Mouse (Mus musculus) telencephalon, adult 2 months (tissue): ENCODE measurements around the gene P3h1.

Experiments
- DNase-seq: peaks from one replicate; pipeline ENCODE4 v3.0.0-alpha.2; 2011; ENCODE audit warnings: low read depth, low spot score

The P3h1 gene

DNA sequence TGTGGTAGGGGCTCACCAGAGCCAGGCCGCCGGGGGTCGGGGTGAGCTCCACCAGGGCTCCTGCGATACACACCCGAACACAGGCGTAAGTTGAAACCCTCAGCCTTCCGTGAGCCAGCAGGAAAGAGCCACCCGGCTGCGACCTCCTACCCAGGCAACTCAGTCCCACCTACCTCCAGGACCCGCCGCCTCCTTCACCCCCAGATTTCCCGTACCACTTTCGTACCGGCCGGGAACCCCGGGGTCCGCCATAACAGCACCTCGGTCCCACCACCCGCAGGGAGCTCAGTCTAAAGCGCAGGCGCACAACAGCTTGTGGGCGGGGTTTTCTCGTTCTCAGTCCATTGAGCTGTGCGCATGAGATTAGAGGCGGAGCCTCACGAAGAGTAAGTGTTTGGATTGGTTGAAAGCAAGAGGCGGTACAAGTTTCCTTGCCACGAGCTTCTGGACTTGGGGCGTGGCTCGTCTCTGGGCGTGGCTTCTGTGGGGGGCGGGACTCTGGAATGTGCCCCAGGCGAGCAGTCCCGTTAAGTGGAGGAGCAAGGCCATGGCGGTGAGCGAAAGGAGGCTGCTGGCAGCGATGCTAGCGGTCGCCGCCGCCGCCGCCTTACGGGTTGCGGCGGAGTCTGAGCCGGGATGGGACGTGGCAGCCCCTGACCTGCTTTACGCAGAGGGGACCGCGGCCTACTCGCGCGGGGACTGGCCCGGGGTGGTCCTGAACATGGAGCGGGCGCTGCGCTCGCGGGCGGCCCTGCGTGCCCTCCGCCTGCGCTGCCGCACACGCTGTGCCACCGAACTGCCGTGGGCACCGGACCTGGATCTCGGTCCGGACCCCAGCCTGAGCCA is at the start of gene P3h1, which contains the start of gene AU022252:
Gene P3h1 (plus strand): TSS at position 506 of the 846 bp plus-strand sequence.
Gene AU022252 (minus strand): TSS at position 303 of the 846 bp plus-strand sequence.
- peak; percentile 98 for DNase-seq

DNA sequence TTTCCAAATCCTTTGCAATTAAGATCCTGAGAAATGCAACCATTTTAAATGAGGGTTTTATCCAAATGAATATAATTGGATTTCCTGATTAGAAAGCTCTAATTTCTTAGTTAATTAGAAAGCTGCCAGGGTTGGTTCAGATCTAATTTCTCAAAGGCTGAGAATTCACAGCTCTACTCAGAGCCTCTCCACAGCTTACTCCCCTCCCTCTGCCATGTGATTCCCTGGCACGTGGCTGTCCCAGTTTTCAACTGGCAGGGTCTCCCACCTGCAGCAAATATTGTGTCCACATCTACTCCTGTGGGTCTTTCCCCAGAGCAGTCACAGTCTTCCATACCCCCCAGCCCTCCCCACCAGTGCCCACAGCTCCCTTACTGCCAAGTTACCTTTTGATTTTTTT is 49.2 kb upstream of the P3h1 start:
- no peak for DNase-seq

DNA sequence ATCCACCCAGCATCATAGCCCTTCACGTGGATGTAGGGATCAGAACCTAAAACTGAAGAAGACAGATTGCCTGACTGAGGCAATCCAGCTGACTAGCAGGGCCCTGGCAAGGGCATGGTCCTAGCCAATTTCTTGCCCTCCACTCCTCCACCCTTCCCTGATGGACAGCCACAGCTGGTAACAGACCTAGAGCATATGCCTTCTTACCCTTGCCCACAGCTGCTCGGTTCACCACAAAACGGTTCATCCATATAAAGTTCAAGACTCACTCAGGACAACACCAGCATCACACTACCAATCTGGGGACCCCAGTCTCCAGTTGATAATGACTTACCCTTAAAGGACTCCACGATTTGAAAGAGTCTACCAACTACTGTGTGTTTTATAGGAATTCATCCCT is 46.9 kb upstream of the P3h1 start:
- no peak for DNase-seq

DNA sequence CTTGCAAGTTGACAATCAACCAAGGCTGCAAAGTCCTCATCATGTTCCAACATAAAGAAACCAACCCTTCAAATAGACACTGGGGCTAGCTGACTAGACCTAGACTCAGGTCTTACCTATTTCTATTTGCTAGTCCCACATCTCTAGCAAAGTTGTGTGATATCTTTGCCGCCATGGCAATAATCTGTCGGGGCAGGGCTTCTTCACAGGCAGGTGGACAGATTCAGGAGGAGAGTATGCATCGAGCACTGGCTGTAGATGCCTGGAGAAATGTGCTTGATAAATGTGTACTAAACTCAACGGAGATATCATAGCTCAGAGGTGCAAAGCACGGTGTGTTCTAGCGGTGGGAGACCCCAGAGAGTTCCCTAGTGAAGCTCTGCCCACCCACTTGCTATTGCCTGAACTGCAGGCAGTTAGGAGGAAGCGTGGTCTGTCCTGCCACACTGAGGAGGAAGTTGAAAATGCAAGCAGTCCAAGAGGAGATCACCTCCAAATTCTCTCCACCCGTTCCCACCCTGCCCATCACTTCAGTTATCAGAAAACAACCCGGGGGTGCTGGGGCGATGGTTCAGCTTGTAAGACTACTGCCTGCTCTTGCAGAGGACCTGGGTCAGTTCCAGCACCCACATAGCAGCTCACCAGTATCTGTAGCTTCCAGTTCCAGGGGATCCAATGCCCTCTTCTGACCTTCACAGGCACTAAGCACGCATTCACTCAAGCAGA is 44.5 kb upstream of the P3h1 start:
- no peak for DNase-seq

DNA sequence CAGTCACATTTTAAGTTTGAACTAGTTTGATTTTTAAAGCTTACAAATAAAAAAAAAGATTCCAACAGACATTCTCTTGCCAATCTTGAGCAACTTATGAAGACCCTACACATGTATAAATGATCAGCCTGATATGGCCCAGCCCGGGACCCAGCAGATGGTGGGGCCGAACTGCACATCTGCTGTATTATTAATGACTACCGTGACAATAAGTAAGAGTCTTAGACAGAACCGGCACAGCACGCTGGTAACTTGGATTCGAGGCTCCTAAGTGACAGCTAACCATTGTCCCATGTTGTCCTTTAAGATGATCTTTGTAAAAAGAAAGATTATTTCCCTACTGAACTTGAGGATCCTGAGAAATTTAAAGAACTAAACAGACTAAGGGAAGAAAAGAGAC is 43.3 kb upstream of the P3h1 start:
- no peak for DNase-seq

DNA sequence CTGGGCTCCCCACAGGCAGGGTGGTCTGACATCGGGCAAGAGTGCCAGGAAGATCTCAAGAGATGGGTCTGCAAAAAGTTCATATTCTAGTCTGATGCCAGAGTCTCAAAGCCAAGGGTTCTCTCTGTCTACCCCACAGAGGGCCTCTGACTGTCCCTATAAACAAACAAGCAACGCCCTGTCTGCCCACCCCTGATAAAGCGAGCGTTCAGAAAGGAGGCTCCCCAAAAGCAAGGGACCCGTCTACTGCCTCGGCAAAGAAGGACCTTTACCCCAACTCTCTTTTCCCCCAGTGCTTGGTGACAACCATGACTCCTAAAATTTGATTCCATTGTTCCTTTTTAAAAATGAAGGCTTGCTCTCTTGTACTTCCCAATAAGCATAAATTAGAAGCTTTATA is 42.9 kb upstream of the P3h1 start, which contains the start of gene Ermap:
Gene Ermap (minus strand): TSS at position 148 of the 400 bp plus-strand sequence.
- DNase-seq, result no peak

DNA sequence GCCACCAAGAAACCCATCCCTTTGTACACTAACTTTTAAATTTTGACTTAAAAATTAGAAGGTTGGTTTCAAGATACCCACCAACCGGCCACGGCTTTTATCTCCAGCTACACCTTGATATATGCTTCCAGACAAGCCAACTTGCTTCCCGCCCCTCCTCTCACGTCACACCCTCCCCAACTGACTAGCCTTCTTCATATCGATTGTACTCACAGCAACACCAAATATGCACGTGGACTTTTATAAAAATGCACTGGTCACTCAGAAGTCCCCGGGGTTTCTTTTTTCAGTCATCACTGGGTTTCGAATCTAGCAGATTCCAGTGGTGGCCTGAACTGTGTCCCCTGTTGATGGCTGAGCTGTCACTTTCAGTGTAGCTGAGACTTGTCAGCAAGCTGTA is 42.1 kb upstream of the P3h1 start:
- DNase-seq, result no peak

DNA sequence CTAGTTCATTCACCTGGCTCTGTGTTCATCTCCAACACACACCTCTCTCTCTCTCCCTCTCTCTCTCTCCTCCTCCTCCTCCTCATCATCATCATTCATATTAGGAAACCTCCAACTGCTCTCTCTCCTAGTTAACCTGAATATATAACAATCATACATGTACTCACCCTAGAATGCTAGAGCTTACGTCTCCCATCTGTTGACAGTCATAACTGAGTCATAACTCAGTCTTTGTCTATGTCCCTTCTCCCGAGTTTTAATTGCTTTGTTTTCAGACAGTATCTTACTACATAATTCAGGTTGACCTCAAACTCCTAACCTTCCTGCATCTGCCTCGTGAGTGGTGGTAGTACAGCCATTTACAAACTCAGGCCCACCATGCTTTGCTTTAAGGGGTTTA is 41.4 kb upstream of the P3h1 start:
- DNase-seq, result no peak

DNA sequence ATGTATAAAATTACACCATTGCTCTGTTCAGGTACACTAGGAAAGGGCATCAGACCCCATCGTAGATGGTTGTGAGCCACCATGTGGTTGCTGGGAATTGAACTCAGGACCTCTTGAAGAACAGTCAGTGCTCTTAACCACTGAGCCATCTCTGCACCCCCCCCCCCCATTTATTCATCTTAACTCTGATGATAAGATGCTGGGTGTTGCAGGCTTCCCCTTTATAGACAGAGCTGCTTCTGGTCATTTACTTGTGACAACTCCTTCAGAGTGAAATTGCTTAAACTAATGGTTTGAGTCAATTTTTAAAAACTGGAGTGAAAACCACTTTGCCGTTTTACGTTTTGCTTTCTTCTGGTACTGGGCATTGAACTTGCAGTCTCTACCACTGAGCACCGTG is 40.0 kb upstream of the P3h1 start:
- DNase-seq, result no peak

DNA sequence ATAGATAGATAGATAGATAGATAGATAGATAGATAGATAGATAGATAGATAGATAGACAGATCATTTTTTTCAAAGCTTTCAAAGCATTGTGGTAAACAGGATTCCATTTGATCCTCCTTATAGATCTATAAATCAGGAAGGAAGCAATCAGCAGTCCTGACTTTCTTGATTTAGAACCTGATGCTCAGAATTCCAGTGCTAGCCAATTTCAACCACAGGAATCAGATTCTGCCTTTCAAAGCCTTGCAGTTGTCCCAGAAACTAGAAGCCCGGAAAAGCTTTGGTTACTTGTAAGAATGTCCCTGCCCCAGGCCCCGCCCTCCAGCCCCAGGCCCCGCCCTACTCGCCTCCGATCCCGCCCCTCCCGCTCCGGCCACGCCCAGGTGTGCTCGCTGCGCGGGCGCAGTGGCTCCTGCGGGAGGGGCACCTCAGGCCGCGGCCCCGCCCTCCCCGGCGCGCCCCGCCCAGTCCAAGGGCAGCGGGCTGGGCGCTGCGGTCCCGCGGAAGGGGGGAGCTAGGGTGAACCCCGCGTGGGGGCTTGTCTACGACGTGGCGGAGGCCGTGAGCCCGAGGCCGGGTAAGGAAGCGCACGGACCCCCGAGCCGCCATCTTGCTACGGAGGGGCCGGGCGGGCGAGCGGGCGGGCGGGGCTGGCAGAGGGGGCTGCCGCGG is 37.7 kb upstream of the P3h1 start, which contains the start of gene Svbp:
Gene Svbp (plus strand): TSS at position 398 of the 673 bp plus-strand sequence.
- no peak for DNase-seq

DNA sequence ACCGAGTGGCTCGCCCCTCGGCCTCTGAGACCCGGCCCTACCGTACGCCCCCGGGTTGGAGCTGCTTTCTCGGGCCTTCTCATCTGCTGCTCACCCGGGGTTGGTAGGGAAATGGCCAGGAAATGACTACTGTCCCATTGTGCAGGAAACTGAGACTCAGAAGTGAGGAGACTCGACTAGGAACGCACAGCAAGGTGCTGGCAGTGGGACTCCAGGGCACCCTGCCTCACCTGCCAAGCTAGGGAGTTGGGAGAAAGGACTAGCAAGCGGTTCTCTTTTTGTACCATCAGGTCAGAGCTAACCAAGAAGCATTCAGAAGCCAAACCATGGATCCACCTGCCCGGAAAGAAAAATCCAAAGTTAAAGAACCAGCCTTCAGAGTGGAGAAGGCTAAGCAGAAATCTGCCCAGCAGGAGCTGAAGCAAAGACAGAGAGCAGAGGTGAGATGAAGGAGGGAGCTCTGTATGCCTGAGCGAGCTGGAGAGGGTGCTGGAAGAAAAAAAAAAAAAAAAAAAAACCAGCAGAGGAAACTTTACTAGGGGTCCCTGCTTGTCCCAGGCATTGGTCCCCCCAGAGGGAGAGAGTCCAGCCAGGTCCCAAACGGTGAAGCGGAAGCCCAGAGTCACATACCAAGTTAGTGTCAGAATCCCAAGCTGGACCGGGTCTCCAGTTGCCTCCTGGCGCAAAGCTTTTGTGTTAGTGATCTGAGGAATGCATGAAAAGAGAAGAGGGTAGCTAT is 37.0 kb upstream of the P3h1 start:
- DNase-seq, result no peak

DNA sequence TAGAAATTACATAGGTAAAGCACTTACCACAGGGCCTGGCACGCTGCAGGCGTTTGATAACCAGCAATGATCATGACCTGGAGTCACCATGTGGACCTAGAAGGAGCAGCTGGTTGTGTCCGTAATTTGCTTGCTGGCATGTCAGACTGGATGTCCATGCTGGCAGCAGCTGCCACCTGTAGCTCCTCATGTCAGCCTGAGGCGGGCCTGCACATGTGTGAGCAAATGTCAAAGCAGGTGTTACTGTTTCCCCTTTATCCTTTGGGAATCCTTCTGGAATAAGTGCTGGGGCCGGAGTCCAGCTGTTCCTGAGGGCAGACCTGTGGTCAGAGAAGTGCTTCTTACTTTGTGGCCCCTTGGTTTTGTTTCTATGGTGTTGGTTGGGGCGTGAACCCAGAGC is 34.6 kb upstream of the P3h1 start:
- no peak for DNase-seq

DNA sequence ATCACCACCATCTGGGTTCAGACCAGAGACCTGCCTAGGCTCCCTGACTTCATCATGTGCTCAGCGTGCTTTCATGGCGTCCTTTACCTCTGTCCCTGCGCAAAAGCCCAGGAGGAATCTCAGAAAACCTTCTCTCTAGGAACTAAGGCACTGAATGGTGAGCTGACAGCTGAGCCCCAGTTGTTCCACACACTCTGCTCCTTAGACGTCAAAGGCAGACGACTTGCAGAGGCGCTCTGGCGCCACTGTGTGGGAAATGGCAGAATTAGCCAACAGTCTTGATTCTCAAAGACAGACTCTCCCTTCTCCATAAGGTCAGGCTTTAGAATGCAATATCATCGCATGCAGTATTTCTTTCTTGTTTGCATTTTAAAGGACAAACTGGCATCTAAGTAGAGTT is 28.0 kb upstream of the P3h1 start:
- DNase-seq, result peak; percentile 29

DNA sequence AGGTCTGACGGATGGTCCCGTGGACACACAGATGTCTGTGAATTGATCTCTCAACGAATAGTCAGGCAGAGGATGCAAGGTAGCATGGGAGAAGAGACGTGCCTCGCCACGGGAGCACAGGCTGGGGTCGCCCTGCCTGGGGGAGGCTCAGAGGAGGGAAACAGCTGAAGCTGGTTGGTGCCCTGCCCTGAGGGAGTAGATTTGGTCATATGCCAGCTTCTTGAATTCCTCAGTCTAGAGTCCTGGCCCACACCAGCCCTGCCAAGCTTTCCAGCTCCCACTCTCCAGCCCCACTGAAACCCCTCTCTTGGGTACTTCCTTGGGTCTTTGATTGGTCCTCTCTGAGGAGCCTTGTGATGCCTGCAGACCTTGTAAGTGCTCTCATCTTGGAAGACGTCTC is 16.0 kb upstream of the P3h1 start:
- no peak for DNase-seq

DNA sequence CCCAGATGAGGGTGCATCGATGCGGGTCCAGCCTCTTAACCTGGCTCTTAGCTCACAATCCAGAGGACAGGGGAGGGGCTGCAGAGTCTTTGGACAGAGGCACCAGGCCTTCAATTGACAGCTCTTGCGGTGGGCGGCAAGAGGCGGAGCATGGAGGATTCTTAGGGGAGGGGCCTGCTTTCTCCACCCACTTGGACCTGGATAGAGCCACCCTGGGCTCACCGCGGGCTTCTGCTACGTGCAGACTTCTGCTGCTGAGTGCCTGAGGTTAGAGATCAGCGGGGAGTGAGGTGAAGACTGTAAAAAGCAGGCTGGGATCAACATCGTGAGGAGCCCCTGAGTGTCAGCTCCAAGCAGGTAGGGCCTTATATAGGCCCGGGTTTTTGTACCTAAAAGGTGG is 14.5 kb upstream of the P3h1 start, which contains the start of gene Tmem269:
Gene Tmem269 (minus strand): TSS at position 49 of the 400 bp plus-strand sequence.
- no peak for DNase-seq

DNA sequence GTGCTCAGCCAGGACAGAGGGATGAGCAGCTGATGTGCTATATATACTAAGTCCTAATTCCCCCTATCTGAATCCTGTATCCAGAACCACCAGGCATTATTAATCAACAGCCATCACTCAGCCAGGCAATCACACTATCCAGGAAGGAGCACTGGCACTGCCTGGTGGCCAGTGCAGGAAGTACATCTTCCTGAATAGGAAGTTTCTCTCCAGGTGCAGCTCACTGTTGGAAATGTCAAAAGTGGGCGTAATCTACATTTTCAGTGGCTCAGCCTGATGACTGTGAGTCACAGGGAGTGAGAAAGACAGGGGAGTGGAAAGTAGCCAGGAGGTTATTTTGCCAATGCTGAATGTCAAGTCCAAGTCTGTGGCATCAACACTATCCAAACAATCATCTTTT is 9.0 kb upstream of the P3h1 start:
- DNase-seq, result peak; percentile 27

DNA sequence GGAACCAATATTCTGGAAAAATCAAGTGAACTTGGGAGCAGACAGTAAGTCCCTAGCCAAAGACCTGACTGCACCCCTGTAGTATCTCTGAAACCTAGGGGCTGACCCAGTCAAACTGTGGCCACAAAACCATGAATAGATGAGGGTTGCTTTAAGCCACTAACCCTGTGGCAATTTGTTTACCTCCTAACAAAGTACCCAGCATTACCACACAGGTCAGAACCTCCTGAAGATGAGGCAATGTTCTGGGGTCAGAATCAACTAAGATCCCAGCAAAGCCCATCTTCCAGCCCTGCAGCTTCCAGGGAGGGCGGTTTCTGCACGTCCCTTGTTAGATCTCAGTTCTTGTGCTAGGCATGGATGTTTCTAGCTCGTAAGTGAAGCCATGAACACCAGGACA is 8.2 kb upstream of the P3h1 start:
- DNase-seq, result no peak

DNA sequence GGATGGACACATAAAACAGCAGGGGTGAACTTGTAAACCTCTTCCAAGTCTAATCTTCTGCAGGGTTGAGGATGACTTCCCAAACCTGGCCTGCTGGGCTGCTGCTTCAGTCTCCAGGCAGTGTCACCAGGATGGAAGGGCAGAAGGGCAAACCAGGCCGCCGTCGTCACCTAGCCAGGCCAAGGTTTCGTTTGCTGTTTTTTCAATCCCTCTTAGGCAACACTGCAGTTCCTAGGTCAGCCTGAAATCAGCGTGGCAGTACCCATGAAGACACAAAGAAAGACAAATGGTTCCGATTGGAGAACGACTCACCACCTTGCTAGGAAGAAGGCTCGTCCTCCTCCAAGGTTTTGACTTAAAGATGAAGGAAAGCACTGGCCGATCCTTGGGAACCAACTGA is 7.0 kb upstream of the P3h1 start:
- DNase-seq, result no peak

DNA sequence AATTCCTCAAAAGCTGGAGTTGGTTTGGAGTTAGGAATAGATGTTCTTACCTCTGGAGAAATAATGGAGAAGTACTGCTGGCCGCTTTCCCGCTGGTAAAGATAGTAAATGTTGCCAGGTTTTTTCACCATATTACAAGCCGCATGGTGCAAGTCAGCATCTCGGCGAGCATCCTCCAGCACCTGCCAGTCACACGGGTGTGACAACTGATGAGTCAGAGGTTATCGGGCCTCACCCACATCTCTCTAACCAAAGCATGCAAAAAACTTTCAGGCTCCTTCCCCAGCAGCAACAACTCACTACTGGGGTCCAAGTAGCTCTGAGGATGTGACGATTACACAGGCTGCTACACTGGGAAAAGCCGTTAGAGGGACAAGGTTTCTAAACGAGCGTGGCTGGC is 6.0 kb upstream of the P3h1 start:
- DNase-seq, result no peak

DNA sequence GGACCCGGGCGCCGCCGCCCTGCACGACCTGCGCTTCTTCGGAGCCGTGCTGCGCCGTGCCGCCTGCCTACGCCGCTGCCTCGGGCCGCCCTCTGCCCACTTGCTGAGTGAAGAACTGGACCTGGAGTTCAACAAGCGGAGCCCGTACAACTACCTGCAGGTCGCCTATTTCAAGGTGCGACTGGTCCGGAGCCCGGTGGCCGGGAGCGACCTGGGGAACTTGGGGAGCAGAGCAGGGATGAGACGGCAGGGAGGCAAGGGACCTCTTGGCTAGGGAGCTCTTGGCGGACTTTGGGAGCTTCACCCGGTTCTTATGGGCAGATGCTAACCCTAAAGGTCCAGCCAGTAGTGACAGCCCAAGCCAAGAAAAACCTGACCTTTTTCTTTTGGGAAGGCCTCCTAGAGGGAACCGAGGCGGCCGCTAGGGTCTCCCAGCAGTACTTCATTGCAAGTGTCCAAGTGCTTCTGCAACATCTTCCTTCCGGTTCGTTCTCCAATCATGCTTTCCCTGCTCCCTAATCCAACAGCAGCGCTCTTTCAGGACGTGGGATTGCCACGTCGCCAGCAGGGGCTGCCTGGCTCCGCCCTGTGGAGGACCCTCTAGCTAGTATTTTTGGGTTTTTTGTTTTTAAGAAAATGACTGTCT is 664 bp downstream of the P3h1 start:
- DNase-seq, result peak; percentile 58

DNA sequence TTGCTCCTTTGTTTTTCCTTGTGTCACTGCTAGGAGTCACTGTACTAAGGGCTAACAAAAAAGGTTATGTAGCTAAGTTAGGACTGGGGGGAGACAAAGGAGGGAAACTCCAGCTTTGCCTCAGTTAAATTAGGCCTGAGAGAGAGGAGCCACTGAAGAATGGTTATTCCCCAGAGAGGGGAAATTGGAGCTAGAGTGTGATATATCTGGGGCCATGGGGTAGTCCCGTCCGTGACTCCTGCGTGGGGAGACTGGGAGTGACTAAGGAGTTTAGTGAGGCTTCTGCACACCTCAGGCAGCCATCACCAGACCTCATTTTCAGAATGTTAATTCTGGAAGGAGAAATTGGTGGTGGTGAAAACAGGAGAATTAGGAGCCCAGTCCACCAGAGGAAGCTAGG is 1.6 kb downstream of the P3h1 start:
- no peak for DNase-seq
